Mouse (Mus musculus) cerebellum, adult 2 months (tissue): Measurements from ENCODE around the gene Ube2b.

Experiments
- CTCF ChIP-seq: fragments of 200-500 bp; IDR thresholded peaks from 2 replicates; pipeline ENCODE4 v1.5.1; 2011; ENCODE audit warnings: low read depth, mild to moderate bottlenecking, control low read depth, low read length, moderate library complexity, borderline replicate concordance; ENCODE audit not compliant: insufficient read depth
- POLR2A ChIP-seq: fragments of 200-500 bp; IDR thresholded peaks from 2 replicates; pipeline ENCODE4 v1.6.1; 2011; ENCODE audit warnings: low read length, control low read depth, borderline replicate concordance; ENCODE audit not compliant: insufficient read depth

- TF ChIP-seq POLR2A (no peak), CTCF (no peak)
Observed at GRCm38 (mm10) chr11:51951861-51952420, 48.6 kb downstream of the Ube2b start.
